Mouse (Mus musculus) adrenal gland, adult 8-10 months (tissue): Measurements from ENCODE around the gene Hapln2. TPM values are rescaled to one million over a fixed set of nuclear protein-coding genes. Genes with fewer than 3 reads are reported as not detected.

Experiments used
- DNase-seq: peaks from one replicate; pipeline ENCODE4 v3.0.0; 2022
- total RNA-seq, 4 experiments: library from RNA; stranded (reverse); gene quantifications; 2 replicates each; pipeline ENCODE4 v1.2.4; 2022

Hapln2 gene
- total RNA-seq, 4 experiments from 2014 or later, result not detected

DNA sequence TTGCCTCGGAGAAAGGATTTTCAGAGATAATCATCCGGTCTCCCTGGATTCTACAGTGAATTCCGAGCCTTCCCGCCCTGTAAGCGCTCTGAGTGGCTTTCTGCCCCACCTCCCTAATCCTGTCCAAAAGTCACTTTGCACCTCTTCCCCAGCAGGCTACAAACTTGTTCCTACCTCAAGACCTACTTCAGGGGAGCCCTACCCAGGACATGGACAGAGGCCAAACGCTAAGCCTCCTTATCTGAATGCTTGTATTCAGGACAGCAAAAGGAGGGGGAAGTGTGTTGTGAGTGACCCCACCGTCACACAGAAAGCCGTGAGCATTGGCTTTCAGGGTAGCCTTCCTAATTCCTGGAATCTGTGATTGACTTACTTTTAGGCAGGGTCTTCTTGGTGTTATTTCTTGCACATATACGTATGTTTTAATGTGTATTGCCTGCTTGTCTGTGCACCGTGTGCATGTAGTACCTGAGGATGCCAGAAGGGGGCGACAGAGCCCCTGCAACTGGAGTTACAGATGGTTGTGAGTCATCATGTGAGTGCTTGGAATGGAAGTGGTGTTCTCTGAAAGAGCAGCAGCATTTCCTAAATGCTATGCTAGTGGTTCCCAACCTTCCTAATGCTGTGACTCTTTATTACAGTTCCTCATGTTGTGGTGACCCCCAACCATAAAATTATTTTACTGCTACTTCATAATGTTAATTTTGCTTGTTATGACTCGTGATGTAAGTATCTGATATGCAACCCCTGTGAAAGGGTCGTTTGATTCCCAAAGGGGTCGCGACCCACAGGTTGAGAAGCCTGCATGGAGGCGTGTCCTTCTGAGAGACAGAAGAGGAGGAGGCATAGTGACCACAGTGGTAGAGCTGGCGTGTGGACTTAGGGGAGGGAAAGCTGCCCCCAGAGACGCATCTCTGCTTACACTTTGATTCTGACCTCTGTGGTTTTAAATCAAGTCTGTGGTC, 21.3 kb downstream of the Hapln2 start:
- DNase-seq, result no peak

DNA sequence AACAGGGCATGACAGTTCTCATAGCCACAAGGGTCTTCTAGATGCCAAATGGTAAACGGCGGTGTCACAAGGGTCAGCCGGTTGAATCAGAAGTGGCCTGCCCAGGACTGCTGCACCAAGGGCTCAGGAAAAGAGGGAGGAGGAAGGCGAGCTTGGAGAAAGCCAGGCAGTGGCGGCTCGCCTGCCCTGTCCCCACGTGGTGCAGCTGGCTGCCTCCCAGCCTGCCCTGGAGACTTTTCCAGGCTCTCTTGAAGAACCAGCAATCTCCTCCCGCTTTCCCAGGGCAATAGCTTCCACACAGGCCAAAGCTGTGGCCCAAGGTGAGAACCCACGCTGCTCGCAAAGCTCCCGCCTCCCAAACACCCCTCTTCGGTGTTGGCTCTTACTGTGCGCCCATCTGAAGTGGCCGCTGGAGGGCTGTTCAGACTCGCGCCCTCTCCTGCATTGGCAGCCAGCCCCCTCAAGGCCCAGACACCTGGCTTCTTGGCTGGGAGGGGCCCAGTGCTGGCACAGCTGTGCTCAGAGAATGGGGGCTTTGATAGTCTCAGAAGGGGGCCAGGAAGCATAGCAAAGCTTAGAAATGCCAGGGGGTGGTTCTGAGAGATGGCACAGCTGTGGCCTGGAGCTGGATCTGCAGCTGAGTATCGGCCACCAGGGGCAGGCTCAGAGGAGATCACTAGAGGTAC, 24.9 kb downstream of the Hapln2 start:
- no peak for DNase-seq

DNA sequence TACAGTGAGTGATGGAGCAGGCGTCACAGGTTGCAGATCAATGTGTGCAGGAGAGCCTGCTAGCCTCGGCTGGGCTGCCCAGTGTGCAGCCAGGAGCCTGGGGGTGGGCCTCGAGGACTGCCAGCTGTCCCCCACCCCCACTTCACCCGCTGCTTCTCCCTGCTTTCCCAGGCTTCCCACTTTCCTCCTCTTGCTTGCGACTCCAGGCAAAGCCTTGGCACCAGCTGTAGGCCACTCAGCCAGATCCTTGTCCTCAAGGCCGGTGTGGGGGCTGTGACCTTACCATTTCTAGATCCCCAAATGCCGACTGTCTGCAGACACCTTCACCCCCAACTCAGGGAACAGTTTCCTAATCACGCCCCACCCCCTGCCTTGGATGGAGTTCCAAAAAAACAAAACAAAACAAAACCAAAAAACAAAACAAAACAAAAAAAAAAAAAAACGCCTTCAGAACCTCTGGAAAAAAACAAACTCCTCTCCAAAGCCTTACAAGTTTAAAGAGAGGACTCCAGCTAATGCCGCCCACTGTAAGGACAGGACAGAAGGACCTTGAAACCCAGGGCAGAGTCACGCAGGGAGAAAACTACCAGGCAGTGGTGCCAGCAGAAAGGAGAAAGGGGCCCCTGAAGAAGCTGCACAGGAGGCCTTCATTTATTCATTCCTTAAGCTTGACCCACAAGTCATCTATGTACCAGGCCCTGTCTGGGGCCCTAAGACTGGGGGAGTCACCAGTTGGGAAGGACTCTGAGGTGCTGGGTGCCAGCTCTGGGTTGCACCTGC, 26.4 kb downstream of the Hapln2 start:
- peak; percentile 74 for DNase-seq

DNA sequence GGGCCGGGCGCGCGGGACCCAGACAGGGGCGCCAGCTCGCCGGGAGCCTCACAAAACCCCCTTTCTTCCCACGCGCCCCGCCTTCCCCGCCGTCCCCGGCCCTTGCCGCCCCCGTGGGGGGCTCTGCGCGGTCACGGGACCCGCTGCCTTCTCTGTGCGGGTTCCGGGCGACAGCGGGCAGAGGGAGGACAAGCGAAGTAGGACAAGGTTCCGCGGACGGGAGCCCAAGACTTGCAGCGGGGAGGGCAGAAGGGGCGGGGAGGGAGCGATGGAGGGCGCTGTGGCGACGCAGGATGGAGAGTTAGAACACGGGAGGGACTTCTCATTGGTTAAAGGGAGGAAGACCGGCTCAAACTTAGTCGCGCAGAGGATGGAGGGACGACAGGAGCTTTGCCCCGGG, 27.2 kb downstream of the Hapln2 start, which contains the start of gene Bcan:
TSS of gene Bcan (minus strand) at position 50 of the 400 bp plus-strand sequence.
- peak; percentile 54 for DNase-seq

DNA sequence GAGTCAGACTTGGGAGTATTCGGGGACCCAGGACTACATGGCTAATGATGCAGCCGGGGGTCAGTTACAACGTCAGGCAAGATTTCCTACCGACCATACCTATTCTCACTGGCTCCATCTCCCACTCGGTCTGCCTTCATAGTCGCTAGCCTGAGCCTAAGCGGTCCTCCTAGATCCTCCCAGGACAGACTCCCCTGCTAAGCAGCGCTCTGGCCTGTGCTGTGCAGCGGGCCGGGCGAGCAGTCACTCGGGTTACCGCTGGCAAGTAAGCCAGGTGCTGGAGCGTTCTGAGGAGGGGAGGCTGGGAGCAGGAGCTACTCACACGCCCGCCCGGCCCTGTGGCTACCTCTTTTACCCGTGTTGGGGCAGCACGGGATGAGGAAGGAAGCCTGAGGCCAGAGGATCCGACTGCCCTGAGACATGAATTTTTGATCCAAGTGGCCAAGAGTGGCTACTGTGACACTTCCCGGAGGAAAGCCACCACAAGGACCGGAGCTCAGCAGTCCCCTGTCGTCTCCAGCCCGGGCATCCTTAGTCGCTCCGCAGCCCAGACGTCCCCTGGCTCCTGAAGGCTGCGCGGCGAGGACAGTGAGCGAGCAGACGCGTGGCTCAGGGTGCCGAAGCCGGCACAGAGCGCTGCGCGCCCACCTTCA, 28.0 kb downstream of the Hapln2 start:
- DNase-seq, result no peak

DNA sequence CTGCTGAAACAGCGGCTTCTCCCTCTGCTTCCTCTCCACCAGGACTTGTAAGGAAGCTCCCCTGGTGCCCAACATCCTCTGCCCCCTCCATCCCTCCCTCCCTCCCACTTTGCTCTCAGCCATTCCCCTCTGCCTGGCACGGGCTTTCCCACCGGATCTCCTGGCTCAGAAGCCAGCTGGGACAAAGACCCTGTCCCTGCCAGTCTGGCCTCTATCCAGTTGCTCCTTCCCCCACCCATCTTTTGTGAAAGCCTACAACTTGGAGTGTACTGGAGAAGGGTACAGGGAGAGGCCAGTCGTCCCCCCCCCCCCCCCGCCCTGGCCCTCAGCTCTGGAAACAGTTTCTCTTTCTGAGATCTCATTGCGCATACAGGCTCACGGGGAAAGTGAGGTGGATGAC, 28.6 kb downstream of the Hapln2 start:
- DNase-seq, result no peak

DNA sequence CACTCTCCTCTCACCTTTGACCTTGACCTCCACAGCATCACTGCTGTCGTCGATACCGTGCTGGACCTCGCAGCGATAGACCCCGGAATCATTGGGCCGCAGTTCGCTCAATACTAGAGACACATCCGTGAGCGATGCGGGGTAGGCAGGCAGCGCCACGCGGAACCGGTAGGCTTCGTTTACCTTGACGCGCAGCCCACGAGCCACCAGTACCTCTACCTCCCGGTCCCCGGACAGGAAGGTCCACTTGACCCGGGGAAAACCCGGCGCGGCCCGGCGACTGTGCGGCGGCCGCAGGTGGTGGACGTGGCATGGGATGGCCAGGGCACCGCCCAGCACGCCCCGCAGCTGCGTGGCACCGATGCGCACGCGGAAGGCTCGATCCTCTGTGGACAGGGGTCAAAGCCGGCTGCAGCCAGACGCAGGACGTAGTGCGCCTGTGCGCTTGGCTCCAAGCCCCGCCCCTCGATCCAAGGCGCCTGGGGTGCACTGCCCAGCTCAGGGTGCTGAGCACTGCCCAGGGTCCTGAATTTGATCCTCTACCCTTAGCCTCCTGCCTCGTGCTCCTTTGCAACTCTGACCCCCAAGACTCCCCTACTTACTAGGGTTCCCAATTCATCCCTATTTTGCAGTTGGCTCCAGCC, 30.3 kb downstream of the Hapln2 start:
- no peak for DNase-seq

DNA sequence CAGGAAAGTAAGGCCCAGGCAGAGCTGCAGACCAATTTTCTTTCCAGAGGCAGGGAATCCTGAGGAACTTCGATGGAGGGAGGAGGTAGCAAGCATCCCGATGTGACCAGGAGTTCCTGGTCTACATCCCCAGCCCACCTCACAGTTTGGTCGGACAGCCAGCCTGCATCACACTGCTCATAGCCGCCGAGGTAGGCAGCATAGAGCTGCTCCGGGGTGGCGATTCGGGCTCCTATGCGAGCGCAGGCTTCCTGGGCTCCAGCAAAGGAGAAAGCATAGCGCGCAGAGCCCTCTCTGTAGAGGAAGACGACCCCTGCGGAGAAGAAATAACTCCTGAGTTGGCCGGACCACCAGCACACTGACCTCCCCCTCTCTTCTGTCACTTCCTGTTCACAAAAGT, 31.0 kb downstream of the Hapln2 start:
- no peak for DNase-seq

DNA sequence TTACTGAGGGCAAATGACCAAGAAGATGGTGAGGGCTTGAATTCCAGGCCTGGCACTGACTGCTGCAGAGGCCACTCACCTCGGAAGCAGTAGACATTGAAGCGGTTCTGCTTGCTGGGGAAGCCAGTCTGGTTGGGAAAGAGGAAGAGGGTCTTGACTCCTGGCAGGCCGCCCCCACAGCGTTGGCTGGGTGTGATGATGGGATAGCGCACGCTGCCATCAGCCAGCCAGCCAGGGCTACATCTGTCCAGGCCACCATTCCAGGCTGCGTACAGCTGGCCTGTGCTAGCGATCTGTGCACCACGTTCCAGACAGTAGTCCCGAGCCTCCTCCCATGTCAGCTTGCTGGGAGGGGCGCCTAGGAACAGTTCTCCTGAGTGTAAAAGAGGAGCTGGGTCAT, 32.1 kb downstream of the Hapln2 start:
- DNase-seq, result no peak

DNA sequence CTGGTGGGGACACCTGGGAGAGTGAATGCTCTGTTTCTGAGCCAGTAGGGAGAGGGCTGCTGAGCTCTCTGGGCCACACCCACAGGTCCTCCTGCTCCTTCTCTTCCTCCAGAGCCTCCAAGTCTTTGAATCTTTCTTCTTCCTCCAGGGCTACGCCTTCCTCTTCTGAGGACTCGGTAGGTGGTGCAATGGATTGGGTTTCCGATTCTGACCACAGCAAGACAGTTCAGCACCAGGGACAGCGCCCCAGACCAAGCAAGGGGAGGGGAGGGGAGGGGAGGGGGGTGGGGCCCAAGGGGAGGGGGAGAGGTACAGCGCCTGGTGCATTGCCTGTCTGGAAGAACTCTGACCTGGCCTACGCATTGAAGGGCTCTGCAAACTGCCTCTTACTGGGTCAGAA, 33.9 kb downstream of the Hapln2 start:
- no peak for DNase-seq

DNA sequence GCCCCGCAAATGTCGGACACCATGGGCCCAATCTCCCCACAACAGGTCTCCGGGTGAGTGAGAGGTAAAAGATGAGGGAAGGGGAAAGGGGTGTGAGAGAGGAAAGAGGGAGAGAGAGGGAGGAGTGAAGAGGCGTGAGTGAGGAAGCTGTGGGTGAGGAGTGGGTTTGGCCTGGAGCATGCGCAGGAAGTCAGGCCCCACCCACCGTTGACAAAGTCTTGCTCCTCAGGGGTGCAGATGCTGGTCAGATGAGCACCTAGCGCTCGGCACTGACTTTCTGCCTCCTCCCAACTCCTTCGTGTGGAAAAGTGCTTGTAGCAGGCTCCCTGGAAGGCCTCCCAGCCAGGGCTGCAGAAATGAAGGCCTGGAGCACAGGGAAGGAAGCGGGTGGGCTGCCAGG, 37.4 kb downstream of the Hapln2 start:
- DNase-seq, result no peak

DNA sequence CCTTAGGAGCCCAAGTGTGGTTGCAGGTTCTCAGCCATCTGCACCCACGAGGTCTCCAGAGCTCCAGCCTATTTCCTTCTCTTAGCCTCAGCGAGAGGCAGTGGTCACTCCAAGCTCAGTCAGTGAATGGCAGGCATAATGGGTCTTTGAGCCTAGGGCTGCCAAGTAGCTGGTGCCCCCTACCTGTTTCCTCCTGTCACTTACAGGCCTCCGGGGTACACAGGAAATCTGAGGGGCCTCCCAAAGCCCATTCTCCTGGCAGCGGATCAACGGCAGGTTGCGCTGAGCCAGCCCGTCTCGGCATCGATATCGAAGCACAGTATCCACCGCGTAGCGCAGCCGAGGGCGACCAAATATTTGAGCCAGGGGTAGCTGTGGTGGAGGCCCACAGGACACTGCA, 39.3 kb downstream of the Hapln2 start:
- DNase-seq, result no peak

DNA sequence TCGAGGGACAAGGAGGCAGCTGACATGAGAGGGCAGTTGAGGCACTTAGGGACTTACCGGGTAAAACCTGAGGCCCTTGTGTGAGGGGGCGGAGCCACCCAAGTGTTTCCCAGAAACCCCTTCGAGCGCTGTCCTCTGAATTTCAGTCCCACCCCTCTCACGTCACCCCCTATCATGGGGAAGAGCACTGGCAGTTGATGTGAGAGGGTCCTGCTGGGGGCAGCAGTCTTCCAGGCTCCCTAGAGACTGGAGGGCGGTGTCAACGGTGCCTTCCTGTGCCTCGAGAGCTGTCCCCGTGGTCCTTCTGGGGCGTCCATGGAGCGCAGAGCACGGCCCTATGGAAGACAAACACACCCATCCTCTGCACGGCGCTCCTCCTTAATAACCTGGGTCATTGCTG, 39.8 kb downstream of the Hapln2 start:
- no peak for DNase-seq

DNA sequence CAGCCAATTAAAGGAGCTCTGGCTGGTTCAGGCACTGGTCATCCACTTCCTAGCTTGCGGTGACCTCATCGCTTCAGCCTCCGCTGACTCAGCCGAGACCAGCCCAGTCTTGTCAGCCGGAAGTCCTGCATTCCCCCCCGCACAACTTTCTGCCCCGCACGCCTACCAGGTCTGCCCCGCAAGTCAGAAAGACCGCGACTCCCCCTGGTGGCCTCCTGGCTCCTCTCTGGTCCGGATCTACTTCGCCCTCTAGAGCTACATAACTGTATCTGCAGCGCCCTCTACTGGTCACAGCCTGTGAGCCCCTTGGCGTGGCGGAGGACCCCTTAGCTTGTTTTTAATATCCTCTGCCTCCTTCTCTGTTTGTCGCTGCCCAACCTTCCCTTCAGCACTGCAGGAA, 40.5 kb downstream of the Hapln2 start:
- peak; percentile 91 for DNase-seq

DNA sequence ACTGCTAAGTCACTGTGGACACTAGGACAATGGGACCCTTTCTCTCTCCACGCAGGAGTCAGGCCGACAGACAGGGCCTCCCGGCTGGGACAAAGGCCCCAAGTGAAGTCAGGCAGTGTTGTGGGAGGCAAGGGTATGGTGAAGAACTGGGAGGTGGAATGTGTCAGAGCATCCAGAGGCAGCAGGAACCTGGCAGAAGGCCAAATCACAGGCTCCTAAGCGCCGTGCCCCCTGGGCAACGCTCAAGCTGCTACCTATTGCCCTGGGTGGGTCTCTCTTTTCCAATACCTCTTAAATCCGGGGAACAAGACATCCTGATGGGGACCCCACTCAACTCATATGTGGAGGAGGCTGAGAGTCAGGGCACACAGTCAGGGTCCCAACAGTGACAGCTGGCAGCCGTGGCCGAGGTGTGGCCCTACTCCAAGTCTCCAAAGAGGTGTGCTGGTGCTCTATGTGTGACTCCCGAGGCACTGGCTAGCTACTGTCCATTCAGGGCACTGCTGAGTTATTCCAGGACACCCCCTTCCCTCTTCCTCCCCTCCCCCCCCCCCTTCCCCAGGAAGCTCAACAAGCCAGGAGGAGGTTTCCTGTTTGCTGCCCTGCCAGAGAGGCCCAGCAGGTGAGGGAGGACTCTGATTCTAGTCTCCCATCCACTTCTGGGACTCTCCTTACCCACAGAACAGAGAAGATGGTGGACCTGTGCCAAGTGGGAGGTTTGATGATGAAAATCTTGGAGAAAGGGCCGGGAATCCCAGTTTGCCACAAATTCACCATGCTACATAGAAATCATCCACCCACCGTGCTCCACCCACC, 41.7 kb downstream of the Hapln2 start:
- no peak for DNase-seq

DNA sequence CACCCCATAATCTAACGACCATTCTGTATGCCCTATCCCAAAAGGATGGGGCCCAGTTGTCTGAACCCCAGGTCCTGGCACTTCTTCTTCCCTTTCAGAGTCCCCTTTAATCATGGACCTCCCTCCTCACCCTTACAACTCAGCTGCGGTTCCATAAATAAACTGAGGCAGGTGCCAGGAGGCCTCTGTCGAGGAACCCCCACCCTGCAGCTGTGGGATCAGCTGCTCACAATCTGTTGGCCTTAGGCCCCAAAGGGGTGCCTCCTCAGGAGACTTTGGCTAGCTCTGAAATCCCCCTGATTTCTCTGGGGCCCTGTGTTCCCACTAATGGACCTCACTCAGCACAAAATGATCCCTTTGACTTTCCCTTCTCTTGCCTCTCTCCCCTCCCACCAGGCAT, 43.3 kb downstream of the Hapln2 start:
- DNase-seq, result no peak

DNA sequence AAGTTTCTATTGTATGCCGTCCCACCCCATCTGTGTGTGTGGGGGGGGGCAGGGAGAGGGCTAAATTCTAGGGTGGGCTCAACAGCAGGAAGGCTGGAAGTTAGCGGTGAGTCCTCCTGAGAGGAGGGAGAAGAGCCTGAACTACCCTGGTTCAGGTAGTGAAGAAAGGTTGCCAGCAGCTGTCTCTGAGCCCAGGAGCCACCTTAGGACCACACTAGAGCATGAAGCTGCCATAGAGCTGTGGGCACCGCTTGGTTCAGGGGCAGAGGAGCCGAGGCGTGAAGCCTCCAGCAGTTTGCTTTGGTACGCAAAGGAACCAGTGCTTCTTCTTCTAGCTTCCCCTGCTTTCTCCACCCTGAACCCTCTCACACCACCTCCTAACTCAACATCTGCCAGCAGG, 43.8 kb downstream of the Hapln2 start:
- DNase-seq, result no peak

DNA sequence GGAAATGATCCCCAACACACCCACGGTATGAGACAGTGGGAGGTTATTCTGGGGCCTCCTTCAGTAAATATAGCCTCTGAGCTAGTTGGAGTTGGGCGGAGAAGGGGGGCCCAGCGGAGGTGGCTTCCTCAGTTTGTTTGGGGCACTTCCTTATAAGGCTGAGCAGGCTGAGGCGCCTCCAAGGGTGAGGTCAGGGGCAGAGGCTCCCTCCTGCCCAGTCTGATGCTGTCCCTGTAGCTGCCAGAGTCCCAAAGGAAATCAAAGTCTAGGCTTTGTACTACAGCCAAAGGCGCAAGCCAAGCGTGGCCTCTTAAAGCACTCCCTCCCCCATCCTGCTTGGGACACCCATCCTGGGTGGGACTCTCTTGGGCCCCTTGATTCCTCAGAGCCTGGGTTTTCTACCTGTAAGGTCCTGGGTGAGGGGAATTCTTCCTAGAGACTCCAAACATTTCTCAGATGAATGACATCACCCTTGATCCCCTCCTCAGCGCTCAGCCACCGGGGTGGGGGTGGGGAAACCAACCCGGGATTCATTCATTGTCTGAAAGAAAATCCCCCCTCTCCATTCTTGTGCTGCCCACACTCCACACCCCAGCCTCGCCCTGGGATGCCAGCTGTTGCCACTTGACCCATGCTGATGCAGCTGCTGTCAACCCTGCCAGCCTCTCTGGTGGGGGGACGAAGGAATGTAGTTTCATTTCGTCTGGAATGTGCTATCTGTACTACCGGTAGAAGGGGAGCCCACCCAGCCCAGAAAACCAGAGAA, 44.4 kb downstream of the Hapln2 start:
- peak; percentile 55 for DNase-seq

DNA sequence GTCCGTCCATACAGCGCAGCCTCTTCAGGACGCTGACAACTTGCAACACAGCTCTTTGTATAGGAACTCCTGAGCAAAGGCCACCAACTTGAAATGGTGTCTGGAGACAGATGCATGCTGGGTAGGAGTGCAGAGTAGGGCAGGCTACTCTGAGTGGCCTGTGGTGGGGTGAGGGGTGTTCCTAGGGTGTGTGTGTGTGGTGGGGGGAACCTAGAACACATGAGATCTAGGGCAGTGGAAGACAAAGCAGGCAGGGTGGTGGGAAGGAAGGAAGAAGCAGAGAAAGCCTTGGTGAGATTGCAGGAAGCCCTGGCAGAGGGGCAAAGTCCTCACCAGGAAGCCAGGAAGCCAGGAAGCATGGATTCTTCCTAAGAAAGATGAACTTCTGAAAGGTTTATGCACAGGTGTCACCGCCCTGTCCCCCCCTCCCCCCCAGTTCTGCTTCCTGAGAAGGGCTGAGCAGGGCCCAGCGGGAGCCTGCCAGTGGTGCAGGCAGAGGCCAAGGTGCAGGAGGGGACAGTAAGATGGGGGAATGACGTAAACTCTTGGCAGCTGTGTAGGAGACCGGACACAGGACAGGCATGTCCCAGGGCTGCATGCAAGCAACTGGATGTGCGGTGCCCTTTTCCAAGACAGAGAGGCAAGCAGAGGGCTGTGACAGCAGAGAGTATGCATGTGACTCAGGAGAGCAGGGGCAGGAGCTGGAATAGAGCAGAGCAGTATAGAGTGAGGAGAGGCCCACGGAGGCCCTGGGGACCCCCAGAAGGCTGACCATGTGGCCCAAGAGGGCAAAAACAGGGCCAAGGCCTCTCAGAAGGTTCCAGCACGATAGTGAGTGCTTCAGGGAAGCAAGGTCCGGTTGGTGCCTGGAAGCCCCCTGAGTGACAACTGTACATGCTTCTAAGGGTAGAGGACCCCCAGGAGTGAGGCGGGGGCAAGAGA, 45.2 kb downstream of the Hapln2 start:
- peak; percentile 66 for DNase-seq
